Mouse (Mus musculus): ENCODE data around the gene Cacna1b.

Gene Cacna1b

DNA sequence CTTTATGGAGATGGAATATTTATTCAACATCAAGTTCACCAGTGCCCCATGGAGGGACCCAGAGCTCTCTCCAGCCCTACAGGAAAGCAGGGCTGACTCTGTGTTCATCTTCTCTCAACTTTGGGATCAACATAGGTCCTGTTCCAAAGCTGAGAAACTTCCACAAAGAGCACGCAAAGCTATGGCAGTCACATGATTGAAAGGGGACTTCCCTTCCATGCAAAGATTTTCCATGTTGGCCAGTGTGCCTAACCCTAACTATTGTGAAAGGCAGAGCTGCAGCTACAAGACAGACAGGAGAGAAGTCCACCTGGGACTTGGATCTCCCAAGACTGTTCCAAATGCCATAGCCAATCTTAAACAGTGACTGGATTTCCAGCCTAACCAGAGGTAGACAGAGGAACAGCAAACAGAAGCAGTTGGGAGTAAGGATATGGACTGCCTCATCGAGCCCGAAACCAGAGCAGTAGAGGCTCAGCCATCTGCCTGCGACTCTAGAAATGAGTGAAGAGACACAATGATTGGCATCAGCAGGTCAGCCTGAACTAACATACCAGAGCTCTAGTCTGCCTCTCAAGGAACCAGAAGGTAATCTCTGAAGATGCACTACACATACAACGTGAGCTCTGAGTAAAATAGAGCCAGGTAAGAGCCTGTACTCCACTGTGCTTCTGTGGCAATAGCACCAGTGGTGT lies 116.4 kb downstream of the Cacna1b start:
- no peak for DNase-seq (ENCODE audit: low spot score)

DNA sequence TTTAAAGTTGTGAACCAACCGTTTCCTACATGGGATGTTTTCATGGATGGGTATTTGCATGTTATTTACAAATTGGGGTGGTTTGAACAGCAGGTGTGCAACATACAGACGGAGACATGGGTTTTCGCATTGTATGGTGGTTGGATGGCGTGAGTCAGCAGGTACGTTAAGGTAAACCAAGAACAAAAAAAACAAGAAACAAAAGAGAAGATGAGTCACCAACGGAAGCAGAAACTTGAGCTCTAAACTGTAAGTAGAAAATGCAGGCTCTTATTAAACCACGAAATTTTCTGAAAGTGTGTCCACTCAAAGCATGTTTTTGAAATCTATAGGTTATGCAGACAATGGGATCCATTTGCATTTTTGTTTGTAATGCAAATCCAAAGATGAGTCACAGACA lies 120.1 kb downstream of the Cacna1b start:
- no peak for DNase-seq (ENCODE audit: low spot score)

DNA sequence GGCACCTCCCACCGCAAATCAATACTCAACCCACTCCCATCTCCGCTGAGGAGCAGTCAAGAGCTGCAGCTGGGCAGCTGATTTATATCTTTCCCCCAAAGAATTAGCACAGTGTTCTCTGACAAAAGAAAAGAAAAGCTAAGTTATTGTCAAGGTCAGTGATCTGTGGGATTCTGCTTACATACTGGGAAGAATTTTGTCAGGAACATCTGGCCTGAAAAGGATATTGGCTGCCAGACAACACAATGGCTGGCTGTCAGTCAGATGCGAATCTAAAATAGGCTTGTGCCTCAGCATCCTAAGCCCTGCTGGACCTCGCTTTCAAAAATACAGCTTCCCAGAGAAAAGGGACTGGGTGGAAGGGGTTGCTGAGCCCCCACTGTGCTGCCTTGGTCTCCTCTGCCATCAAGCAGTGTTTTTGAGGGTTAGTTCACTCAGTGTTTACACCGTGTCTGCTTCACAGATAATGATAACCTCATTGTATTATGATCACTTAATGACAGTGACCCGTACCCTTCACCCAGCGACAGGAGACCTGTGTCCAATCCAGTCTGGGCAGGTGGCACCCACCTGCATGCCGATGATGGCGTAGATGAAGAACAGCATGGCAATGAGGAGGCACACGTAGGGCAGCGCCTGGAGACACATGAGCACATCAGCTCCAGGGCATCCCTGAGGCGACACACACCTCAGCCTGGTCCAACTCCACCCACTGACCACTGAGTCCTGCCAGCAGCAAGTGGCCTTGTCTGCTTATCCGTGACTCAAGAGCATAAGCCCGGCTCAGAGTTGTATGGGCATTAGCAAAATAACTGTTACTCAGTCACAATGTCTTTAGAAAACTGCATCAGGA lies 124.6 kb downstream of the Cacna1b start:
- DNase-seq (ENCODE audit: low spot score) = no peak

DNA sequence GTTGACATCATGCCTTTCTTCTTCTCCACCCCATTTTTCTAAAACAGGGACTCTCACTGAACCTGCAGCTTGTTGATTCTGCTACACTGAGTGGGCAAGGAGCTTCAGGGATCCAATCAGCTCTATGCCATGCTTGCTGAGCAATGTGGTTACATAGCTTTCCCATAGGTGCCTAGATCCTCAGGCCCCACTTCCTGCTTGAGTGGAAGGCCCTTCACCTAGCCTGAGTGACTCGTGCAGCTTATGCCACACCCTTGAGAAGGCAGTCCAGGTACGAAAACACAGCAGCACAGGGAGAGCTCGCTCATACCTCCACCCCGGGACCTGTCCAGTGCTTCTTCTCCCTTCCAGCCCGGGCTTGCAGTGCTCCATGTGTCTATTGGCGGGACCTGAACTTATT lies 129.3 kb downstream of the Cacna1b start:
- DNase-seq (ENCODE audit: low spot score) = no peak

DNA sequence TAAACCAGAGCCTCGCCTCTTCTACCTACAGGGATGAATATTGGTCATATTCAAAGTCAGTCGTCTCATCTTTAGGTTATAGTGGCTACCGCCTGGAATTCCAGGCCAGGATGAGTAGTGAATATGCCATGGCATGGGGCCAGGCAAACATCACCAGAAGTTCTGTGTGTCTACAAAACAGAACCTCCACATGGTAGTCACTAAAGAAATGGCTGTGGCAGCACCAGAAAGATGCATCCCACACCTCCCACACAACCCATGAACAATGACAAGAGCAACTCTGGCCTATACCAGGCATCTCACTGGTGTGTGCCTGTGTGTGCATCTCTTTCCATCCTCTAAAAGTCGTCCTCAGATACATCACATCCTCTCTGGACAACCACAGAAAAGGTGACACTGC lies 145.8 kb downstream of the Cacna1b start:
- DNase-seq (ENCODE audit: low spot score) = no peak

DNA sequence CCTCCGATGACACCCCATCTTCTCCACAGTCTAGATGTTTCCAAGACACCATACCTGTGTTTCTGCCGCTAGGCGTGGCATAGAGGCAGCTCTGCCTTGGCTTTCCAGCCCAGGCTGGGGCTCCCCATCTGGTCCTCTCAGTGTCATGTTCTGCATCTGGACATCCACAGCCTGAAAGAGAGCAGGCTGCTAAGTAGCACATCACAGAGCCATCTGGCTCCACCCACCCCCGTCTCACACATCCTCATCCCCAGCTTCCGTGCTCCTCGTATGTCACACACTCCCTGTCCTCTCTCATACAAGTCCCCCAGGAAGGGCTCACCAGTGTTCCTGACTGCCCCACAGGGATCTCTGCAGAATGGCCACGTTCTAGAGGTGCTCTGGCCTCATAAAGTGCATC lies 153.2 kb downstream of the Cacna1b start:
- DNase-seq (ENCODE audit: low spot score) = no peak

DNA sequence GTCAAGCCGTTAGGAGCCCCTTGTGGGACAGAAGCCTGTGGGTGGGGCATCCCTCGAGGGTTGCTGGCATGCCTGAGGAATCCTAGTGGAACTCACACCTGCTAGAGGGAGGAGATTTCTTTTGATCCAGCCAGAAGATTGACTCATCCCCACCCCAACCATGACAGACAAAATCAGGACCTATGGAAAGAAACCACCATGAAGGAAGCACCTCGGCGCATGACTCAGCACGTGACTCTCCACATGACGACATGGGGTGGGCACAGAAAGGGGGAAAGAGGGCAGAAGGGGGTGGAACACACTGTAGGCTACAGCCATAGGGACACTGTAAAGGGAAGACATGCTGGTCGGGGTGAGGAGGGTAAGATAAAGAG lies 154.2 kb downstream of the Cacna1b start:
- DNase-seq (ENCODE audit: low spot score) = no peak

DNA sequence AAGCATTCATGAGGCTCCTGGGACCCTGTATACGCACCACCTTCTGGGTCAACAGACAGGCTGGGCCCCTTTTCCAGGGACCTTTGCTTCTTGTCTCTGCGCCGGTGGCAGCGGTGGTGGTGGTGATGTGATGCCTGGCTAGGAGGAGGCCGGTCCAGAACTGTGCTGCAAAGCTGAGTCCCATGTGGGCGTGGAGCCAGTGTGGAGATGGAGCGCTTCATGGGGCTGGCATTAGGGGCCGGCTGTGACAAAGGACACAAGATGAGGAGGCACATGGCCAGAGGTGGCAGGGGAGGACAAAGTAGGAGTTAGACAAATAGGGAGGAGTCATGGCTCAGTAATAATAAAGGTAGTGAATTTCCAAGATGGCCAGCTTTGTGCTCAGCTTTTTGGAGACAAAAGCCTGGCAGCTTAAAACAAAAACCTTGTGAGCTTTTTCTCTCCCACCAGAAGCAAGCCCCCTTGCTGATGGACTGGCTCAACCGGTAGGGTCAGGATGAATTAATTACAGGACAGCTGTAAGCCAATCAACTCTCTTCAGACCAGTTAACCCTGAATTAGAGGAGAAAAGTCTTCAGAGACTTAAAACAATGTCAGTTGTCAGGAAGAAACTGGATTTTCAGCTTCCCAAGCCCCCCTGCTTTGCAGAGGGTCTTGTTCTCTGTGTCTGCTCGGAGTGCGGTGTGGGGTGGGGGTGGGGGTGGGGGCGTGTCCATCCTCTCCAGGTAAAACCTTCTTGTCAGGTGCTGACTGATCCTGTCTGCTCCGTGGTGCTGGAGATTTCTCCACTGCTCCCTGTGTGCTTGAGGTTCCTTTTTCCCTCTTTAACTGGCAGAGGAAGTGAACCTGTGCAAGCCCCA lies 154.8 kb downstream of the Cacna1b start:
- DNase-seq (ENCODE audit: low spot score) = no peak

DNA sequence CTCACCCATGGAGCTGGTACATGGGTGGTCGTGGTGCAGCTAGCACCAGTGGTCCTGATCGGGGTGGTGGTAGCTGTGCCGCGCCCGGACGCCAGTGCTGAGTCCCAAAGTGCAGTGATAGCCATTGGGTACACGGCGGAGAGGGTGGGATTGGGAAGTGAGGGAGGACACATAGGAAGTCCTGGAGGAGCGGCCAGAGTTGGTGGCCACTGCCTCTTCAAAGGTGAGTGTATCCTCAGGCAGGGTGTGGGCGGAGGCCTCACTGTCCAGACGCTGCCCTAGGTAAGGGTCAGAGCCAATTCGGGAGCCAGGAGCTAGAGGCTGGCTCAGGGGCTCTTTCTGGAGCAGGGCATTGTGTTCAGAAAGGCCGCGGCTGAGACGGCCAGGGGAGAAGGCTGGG lies 156.4 kb downstream of the Cacna1b start:
- no peak for DNase-seq (ENCODE audit: low spot score)

DNA sequence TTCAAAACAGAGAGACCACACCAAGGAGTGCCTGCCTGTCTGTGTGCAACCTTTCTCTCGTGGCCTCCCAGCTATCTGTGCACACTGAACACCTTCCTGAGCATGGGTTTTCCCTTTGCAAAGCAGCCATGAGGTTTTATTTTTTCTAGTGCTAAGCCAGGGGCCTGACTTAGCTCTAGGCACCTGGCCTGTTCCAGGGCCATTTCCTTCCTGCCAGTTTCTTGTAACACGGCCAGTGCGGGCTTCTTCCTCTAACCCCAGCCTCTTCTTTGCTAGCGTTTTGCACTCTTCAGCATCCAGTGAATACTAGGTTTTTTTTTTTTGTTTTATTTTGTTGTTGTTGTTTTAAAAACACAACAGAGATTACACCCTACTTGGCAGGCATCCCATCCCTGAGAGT lies 157.9 kb downstream of the Cacna1b start:
- DNase-seq (ENCODE audit: low spot score) = no peak

DNA sequence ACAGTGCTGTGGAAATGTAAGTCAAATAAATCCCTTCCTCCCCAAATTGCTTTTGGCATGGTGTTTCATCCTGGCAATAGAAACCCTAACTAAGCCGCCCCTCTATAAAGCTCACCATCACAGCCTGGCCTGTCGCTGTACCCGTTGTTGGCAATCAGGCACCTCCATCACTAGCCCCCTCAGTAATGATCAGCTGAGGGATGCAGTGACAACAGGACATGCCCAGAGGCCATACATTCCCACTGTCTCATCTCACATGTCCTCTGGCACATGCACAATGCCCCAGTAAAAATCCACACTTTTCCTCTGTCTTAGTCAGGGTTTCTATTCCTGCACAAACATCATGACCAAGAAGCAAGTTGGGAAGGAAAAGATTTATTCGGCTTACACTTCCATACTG lies 173.5 kb downstream of the Cacna1b start:
- DNase-seq (ENCODE audit: low spot score) = no peak

DNA sequence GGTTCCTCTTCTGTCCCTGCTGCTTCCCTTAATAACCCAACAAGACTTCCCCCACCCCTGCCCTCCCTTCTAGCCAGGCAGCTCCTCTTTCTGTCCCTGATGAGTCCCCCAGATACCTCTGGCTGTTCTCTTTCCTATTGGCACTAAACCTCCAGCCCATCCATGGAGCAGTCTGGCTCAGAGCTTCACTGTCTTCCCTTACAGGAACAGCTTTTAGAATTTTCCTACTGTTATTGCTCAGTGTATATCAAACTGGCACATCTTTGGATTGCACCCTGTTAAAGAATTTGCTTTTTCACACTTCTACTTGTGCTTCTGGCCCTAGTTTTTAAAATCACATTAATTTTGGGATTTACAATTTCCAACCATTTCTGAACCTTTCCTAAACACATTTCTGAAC lies 175.0 kb downstream of the Cacna1b start:
- no peak for DNase-seq (ENCODE audit: low spot score)

DNA sequence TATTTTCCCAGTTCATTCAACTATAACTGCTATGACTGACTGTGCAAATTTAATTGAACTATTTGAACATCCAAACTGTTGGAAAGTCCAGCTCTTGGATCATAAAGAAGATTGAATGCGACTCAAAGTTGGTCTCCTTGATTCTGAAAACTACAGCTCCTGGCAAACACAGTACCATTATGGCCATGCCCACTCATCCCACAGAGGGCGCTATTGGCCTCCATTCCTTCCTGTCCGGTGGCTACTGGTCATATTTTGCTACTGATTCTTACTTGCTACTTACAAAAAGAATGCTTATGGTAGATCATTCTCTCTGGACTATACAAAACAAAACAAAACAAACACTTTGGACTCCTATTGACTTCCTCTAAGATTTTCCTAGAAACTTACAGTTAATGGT lies 188.3 kb downstream of the Cacna1b start:
- no peak for DNase-seq (ENCODE audit: low spot score)

DNA sequence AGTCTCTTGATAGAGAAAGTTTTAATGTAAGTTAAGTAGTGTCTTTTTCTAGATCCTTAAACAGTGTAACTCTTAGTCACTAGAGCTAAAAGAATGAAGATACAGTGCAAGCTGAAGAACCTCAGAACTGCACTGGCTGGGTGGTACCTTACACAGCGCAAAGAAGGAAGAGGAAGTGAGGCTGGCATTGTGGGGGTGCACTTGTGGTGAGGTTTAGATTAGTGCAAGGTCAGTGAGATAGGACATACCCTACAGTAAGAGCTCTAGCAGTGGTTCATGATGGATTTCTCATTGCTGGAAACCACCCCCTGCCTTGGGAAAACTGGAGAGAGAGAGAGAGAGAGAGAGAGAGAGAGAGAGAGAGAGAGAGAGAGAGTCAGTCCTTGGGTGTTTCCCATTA lies 192.0 kb downstream of the Cacna1b start:
- no peak for DNase-seq (ENCODE audit: low spot score)

DNA sequence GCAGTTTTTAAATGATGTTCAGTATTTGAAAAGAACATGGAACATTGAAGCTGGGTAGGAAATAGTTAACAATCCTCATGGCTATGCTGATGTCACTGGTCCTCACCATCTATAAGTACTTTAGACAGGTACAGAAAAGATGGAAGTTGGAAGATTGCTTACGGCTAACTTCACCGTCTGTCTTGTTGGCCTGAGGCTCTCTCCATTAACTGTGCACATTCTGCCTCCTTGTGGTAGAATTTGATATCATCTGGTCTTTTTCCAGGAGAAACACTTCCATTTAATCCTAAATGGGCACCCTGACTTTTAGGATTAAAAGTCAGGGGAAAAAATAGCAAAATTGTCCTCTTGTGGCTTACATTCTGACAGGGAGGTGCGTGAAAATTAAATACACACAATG lies 194.4 kb downstream of the Cacna1b start:
- DNase-seq (ENCODE audit: low spot score) = no peak

DNA sequence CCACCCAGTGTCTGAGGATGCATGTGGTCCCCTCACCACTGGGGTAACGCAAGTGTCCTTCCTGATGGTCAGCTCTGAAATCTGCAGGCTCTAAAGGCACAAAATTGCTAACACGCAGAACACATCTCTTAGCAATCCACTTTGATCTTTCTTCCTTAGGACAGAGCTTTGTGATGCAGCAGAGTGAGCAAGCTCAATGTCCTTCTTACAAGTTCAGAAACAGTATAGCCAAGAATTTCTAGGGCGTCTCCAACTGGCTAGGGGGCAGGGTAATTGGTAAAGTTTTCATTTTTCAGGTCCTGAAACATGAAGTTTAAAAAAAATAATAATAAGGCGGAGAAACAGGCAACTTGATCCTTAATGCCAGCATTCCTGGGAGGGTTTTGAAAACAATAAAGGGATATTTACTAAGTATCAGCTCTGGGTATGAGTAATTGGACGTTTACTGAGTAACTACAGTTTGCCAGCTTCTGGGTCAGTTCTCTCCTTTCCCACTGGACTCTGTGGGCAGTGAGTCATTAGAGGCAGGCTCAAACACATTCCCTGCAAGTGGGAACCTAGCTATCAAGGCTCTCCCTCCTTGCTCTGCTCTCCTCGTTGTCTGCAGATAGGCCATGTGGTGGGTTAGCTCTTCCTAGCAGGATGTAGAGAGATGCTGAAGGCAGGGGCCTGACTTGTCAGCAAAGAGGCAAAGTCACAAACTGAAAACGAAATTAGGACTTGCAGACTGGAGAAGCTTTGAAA lies 200.2 kb downstream of the Cacna1b start:
- no peak for DNase-seq (ENCODE audit: low spot score)

DNA sequence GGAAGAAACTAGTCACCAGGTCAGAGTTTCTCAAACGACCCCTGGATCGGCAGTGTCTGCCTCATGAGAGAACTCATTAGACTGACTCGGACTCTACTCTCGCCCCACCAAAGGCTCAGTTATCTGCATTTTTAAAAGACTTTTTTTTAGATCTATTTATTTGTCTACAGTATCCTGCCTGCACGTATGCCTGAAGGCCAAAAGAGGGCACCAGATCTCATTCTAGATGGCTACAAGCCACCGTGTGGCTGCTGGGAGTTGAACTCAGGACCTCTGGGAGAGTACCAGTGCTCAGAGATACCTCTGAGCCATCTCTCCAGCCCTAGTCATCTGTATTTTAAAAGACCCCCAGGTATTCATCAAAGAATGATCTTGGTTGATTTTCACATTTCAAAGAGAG lies 201.0 kb downstream of the Cacna1b start:
- DNase-seq (ENCODE audit: low spot score) = no peak

DNA sequence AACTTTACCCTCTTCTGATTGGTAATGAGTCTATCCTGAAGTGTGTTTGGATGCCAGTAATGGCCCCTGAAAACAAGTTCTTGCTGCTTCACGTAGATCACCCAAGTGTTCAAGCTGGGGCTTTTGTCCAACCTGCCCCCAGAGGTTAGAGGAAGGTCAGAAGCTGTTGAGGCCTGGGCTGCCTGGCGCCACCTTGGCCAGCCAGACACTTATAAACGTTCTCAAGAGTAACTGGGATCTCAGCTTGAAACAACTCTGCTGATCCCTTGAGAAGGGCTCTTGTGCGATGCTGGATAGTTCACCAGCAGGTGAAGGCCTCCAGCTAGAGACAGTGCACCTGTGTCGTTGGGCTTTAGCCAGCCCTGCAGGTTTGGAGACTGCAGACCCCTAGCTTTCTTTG lies 202.8 kb downstream of the Cacna1b start:
- no peak for DNase-seq (ENCODE audit: low spot score)

DNA sequence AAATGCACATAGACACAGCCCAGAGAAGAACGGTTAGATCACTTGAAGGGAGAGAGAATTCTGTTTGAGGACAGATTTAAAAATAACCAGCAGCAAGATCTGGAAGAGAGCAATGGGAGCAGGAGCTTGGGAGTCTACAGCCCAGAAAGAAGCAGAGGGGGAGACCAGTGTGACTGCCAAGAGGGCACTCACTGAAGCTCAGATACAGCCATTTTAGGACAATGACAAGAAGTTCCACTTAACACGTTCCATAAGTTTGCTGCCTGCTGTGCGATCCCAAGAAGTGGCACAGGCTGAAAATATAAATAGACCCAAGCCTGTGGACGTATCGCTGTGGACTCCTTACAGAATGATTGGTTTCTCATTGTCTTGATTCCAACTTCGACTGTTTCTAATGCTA lies 206.6 kb downstream of the Cacna1b start:
- DNase-seq (ENCODE audit: low spot score) = no peak

DNA sequence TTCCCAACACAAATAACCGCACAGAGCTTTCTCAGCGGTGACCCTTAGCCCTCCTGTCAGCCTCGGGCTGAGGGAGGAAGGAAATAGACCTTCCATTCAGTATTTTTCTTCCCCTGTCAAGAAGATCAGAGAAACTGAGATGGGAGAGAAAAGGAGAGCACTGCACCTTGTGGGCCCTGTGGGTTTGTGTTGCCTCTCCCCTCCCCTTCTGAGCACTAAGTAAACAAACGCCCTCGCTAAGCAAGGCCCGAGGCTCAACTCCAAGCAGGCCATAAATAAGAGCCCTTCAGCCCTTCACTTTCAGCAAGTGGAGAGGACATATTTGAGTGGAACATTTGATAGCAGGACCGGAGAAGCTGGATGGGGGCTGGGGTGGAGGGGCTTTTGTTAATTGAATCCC lies 209.0 kb downstream of the Cacna1b start:
- no peak for DNase-seq (ENCODE audit: low spot score)

Measured in urinary bladder, postnatal 10 days (tissue).